In the genomic region with DNA sequence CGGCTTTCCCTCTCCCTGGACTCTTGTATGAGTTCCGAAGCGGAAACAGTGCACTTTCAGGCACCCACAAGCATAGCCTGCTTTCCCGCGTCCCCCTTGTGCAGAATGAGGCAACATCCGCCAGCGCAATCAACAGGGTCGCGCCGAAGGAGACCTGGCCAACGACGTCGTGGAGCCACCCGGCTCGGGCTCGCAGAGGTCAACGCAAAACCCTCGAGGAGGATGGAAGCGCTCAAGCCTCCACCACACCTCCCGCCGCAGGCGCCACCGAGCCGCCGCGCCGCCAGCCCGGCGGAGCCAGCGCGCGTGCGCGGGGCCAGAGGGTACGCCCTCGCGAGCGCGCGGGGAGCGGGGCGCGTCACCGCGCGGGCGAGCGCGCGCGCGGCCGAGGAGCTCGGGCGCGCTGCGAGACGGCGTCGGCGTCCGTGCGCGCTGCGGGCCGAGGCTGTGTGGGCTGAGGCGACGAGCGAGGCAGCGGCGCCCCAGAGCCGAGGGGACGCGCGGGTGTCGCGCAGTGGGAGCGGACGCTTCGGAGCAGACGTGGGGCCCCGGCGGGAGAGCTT, we compare ENCODE assay signal across 8 mouse cellular contexts. TPM values are rescaled to one million over a fixed set of nuclear protein-coding genes. Genes with fewer than 3 reads are reported as not detected.
DNase-seq lines count a peak whose midpoint lies in the region; ATAC-seq and TF ChIP-seq lines count a peak whose summit lies in the region.

Slk (plus strand) TSS at position 454 of the 563 bp plus-strand sequence.

- H3K36me3 ChIP-seq in forebrain, embryonic 13.5 days (ENCODE audit: poor library complexity, severe bottlenecking) = no peaks in the 10 kb centered on the region
- no peaks in the 10 kb centered on the region for H3K36me3 ChIP-seq in heart, postnatal 0 days (replicated peaks; ENCODE audit: control insufficient read depth, insufficient read depth, low read length)
- H3K36me3 ChIP-seq in liver, embryonic 16.5 days (ENCODE audit: control insufficient read depth, insufficient read depth) = no peaks in the 10 kb centered on the region
- H3K36me3 ChIP-seq in neural tube, embryonic 12.5 days = no peaks in the 10 kb centered on the region
- H3K36me3 ChIP-seq in stomach, postnatal 0 days (ENCODE audit: control insufficient read depth, insufficient read depth, low read length) = no peaks in the 10 kb centered on the region

- peaks cover 29% of the 10 kb centered on the region for H3K4me1 ChIP-seq in forebrain, embryonic 13.5 days
- peaks cover 18% of the 10 kb centered on the region for H3K4me1 ChIP-seq in heart, postnatal 0 days (ENCODE audit: control insufficient read depth, insufficient read depth)
- H3K4me1 ChIP-seq in liver, embryonic 16.5 days (ENCODE audit: control insufficient read depth, low read depth, low read length) = peaks cover 18% of the 10 kb centered on the region
- H3K4me1 ChIP-seq in neural tube, embryonic 12.5 days = peaks cover 19% of the 10 kb centered on the region
- no peaks in the 10 kb centered on the region for H3K4me1 ChIP-seq in stomach, postnatal 0 days (replicated peaks; ENCODE audit: control insufficient read depth, insufficient read depth)

- peak; percentile 74 for DNase-seq in ES-CJ7 (ENCODE audit: low read depth, low spot score)
- peak; percentile 82 for DNase-seq in heart, postnatal 0 days (ENCODE audit: low spot score)
- peak; percentile 84 to 92 for DNase-seq in kidney, postnatal 4 days
- DNase-seq in stomach, postnatal 0 days (ENCODE audit: low spot score) = peak; percentile 85

- no peaks in the 10 kb centered on the region for H3K27me3 ChIP-seq in forebrain, embryonic 13.5 days
- no peaks in the 10 kb centered on the region for H3K27me3 ChIP-seq in heart, postnatal 0 days (ENCODE audit: control insufficient read depth, insufficient read depth, low read length)
- H3K27me3 ChIP-seq in liver, embryonic 16.5 days (ENCODE audit: control insufficient read depth, insufficient read depth, low read depth, low read length) = no peaks in the 10 kb centered on the region
- no peaks in the 10 kb centered on the region for H3K27me3 ChIP-seq in neural tube, embryonic 12.5 days (replicated peaks)
- H3K27me3 ChIP-seq in stomach, postnatal 0 days (ENCODE audit: control insufficient read depth, insufficient read depth, low read length) = no peaks in the 10 kb centered on the region

- H3K27ac ChIP-seq in forebrain, embryonic 13.5 days = peak within 1 kb of the TSS; percentile 93
- H3K27ac ChIP-seq in heart, postnatal 0 days (ENCODE audit: low read depth) = peak within 1 kb of the TSS; percentile 99
- peak within 1 kb of the TSS; percentile 94 for H3K27ac ChIP-seq in liver, embryonic 16.5 days (ENCODE audit: low read length)
- H3K27ac ChIP-seq in neural tube, embryonic 12.5 days = peak within 1 kb of the TSS; percentile 85; the same call in 1 of the 2 replicates
- H3K27ac ChIP-seq in stomach, postnatal 0 days (replicated peaks) = peak within 1 kb of the TSS; percentile 100

- under 1% methylated on average over 61 of the region's 83 CpGs for WGBS in forebrain, embryonic 13.5 days
- under 1% methylated on average over 79 of the region's 83 CpGs for WGBS in heart, postnatal 0 days
- WGBS in liver, embryonic 16.5 days (ENCODE audit: insufficient replicate concordance) = under 1% methylated on average over 80 of the region's 83 CpGs
- under 1% methylated on average over 81 of the region's 83 CpGs for WGBS in neural tube, embryonic 12.5 days
- under 1% methylated on average over 66 of the region's 83 CpGs for WGBS in stomach, postnatal 0 days

- H3K4me3 ChIP-seq in forebrain, embryonic 13.5 days = peak within 1 kb of the TSS; percentile 81
- H3K4me3 ChIP-seq in heart, postnatal 0 days (ENCODE audit: low read depth, low read length) = peak within 1 kb of the TSS; percentile 80
- peak within 1 kb of the TSS; percentile 91 for H3K4me3 ChIP-seq in liver, embryonic 16.5 days (ENCODE audit: low read depth, low read length)
- H3K4me3 ChIP-seq in neural tube, embryonic 12.5 days = peak within 1 kb of the TSS; percentile 89
- H3K4me3 ChIP-seq in stomach, postnatal 0 days (ENCODE audit: low read depth, low read length) = peak within 1 kb of the TSS; percentile 69

- ATAC-seq in cerebellum, adult (ENCODE audit: insufficient number of reproducible peaks, low FRiP score, low TSS enrichment) = peak; percentile 86
- ATAC-seq in forebrain, embryonic 13.5 days = peak; percentile 93
- peak; percentile 88 for ATAC-seq in heart, postnatal 0 days (ENCODE audit: insufficient read depth, low read depth)
- peak; percentile 95 for ATAC-seq in liver, embryonic 16.5 days (ENCODE audit: low read depth)
- peak; percentile 94 for ATAC-seq in neural tube, embryonic 12.5 days (ENCODE audit: low FRiP score, low read depth)
- ATAC-seq in stomach, postnatal 0 days (ENCODE audit: low FRiP score, low TSS enrichment) = peak; percentile 84

- H3K9ac ChIP-seq in forebrain, embryonic 13.5 days = peak within 1 kb of the TSS; percentile 92
- H3K9ac ChIP-seq in heart, postnatal 0 days (replicated peaks; ENCODE audit: low read depth, low read length) = peak within 1 kb of the TSS; percentile 100
- H3K9ac ChIP-seq in liver, embryonic 16.5 days (ENCODE audit: low read depth, low read length) = peak within 1 kb of the TSS; percentile 95
- peak within 1 kb of the TSS; percentile 95 for H3K9ac ChIP-seq in neural tube, embryonic 12.5 days
- peak within 1 kb of the TSS; percentile 99 for H3K9ac ChIP-seq in stomach, postnatal 0 days (ENCODE audit: low read length)

- peak within 1 kb of the TSS; percentile 93 for H3K4me2 ChIP-seq in forebrain, embryonic 13.5 days
- peak within 1 kb of the TSS; percentile 71 for H3K4me2 ChIP-seq in heart, postnatal 0 days (ENCODE audit: low read depth, low read length)
- peak within 1 kb of the TSS; percentile 85 for H3K4me2 ChIP-seq in liver, embryonic 16.5 days (ENCODE audit: low read depth, low read length)
- H3K4me2 ChIP-seq in neural tube, embryonic 12.5 days (replicated peaks) = peak within 1 kb of the TSS; percentile 90
- peak within 1 kb of the TSS; percentile 60 for H3K4me2 ChIP-seq in stomach, postnatal 0 days (replicated peaks; ENCODE audit: low read depth)

- H3K9me3 ChIP-seq in forebrain, embryonic 13.5 days (replicated peaks) = no peaks in the 10 kb centered on the region
- no peaks in the 10 kb centered on the region for H3K9me3 ChIP-seq in heart, postnatal 0 days (replicated peaks; ENCODE audit: control insufficient read depth, low read length)
- no peaks in the 10 kb centered on the region for H3K9me3 ChIP-seq in liver, embryonic 16.5 days (replicated peaks; ENCODE audit: control insufficient read depth, low read length)
- H3K9me3 ChIP-seq in neural tube, embryonic 12.5 days = no peaks in the 10 kb centered on the region
- H3K9me3 ChIP-seq in stomach, postnatal 0 days (ENCODE audit: control insufficient read depth, low read length) = no peaks in the 10 kb centered on the region

- TF ChIP-seq EP300 in heart, postnatal 0 days (IDR thresholded peaks at IDR 0.05; ENCODE audit: low read depth) = peak; percentile 35; the same call in 1 of the 2 replicates
- no peak for TF ChIP-seq EP300 in stomach, postnatal 0 days (optimal IDR thresholded peaks at IDR 0.05)

- no peak for TF ChIP-seq CTCF in heart, postnatal 0 days (IDR thresholded peaks at IDR 0.05; ENCODE audit: low read depth)
- TF ChIP-seq CTCF in stomach, postnatal 0 days (IDR thresholded peaks at IDR 0.05; ENCODE audit: low read depth) = no peak

RNA-seq across cellular contexts. Expression of gene Slk, which starts in this region (rescaled TPM):
- polyA plus RNA-seq in forebrain, embryonic 13.5 days (2015; fragmentation: Nextera tagmentation; extraction: Ambion mirVana) = 7.8 and 9.1 TPM in 2 replicates
- 45.8 and 59.5 TPM in 2 replicates for total RNA-seq in heart, postnatal 0 days (2014; rRNA removed; ENCODE audit: low replicate concordance)
- 14.2 and 17.7 TPM in 2 replicates for polyA plus RNA-seq in heart, postnatal 0 days (2015; fragmentation: Nextera tagmentation; extraction: Ambion mirVana)
- 4.6 and 5.8 TPM in 2 replicates for polyA plus RNA-seq in liver, embryonic 16.5 days (2015; fragmentation: Nextera tagmentation; extraction: Ambion mirVana)
- polyA plus RNA-seq in neural tube, embryonic 12.5 days (2016; fragmentation: Nextera tagmentation; extraction: Ambion mirVana) = 10.4 and 10.9 TPM in 2 replicates
- 12.3 and 14.3 TPM in 2 replicates for polyA plus RNA-seq in stomach, postnatal 0 days (2015; fragmentation: Nextera tagmentation; extraction: Ambion mirVana)

Comparison
In these comparisons a context has a peak if more than half of its experiments do, and no peak if none do; other contexts are left out.
1. Peak in every context shown above with its lines: DNase-seq, ATAC-seq, H3K4me3 ChIP-seq and H3K27ac ChIP-seq.